Mouse (Mus musculus) midbrain, embryonic 10.5 days (tissue): Measurements from ENCODE around the gene Cacna1d. TPM values are rescaled to one million over a fixed set of nuclear protein-coding genes. Genes with fewer than 3 reads are reported as not detected.
A peak's percentile ranks its signal among the peaks of the same experiment; 100 is the strongest.

Source experiments
- DNase-seq: peaks from one replicate; pipeline ENCODE4 v3.0.0-alpha.2; 2017; ENCODE audit warnings: low spot score
- H3K27ac ChIP-seq: fragments of 300-500 bp; sonication (generic); replicated peaks from 2 replicates; pipeline ENCODE4 v1.5.1; 2016; ENCODE audit warnings: mild to moderate bottlenecking
- H3K27me3 ChIP-seq: fragments of 300-500 bp; sonication (generic); 2 replicates; pipeline ENCODE4 v1.6.1; 2016; ENCODE audit warnings: low read depth, mild to moderate bottlenecking; ENCODE audit not compliant: poor library complexity, severe bottlenecking
- H3K36me3 ChIP-seq: fragments of 300-500 bp; sonication (generic); 2 replicates; pipeline ENCODE4 v1.6.1; 2016; ENCODE audit warnings: mild to moderate bottlenecking, moderate library complexity
- H3K4me1 ChIP-seq: fragments of 300-500 bp; sonication (generic); 2 replicates; pipeline ENCODE4 v1.6.1; 2016
- H3K4me3 ChIP-seq: fragments of 300-500 bp; sonication (generic); 2 replicates; pipeline ENCODE4 v1.5.1; 2016; ENCODE audit warnings: mild to moderate bottlenecking, moderate library complexity
- H3K9me3 ChIP-seq: fragments of 300-500 bp; sonication (generic); replicated peaks from 2 replicates; pipeline ENCODE4 v1.6.1; 2016; ENCODE audit warnings: mild to moderate bottlenecking
- WGBS: fragments of 180-500 bp; shearing (Covaris S2); methylation state at CpG from one replicate; pipeline ENCODE4 v1.1.7; 2016; 5-methylcytosine and 5-hydroxymethylcytosine counted together
- polyA plus RNA-seq: library from polyadenylated mRNA; unstranded; fragments of >200 nt; fragmentation: Nextera tagmentation; extraction: Ambion mirVana; gene quantifications from 2 replicates; pipeline ENCODE4 v1.2.1, GENCODE M21; 2016

Cacna1d gene
- polyA plus RNA-seq, 1 experiment from 2014 or later: 0.90 TPM

DNA sequence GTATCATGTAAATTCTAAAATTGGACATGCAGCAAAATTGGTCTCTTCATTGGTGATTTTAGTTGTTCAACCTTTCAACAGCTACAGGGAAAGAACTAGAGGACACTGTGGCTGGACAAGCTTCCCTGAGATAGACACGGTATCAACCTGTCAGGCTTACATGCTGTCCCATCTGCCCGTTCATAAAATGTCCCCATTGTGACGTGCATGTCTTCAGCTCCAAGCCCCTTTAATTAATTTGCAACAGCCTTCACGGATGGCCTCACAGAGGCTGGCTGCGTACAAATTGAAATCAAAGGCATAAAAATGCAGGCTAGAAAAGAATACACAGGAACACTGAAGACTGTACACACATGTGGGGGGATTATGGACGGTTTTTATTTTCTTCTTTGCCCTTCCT is 185.0 kb downstream of the Cacna1d start:
- H3K9me3 ChIP-seq: no peaks in the 10 kb centered on the region
- H3K4me1 ChIP-seq: peaks cover 2% of the 10 kb centered on the region; the same call in 1 of the 2 replicates
- no peak overlapping the region for H3K27ac ChIP-seq
- DNase-seq: no peak
- WGBS: 84% methylated on average over 6 of the region's 6 CpGs
- no peaks in the 10 kb centered on the region for H3K27me3 ChIP-seq
- H3K4me3 ChIP-seq: no peak overlapping the region
- H3K36me3 ChIP-seq: no peaks in the 10 kb centered on the region

GRCm38 (mm10) chr14:30299946-30300345 is 191.3 kb downstream of the Cacna1d start:
- 86% methylated on average over 7 of the region's 7 CpGs for whole genome bisulfite sequencing
- no peaks in the 10 kb centered on the region for H3K36me3 ChIP-seq
- H3K27me3 ChIP-seq: no peaks in the 10 kb centered on the region
- no peak overlapping the region for H3K27ac ChIP-seq
- H3K9me3 ChIP-seq: no peaks in the 10 kb centered on the region
- no peaks in the 10 kb centered on the region for H3K4me1 ChIP-seq
- DNase-seq: no peak
- no peak overlapping the region for H3K4me3 ChIP-seq

DNA sequence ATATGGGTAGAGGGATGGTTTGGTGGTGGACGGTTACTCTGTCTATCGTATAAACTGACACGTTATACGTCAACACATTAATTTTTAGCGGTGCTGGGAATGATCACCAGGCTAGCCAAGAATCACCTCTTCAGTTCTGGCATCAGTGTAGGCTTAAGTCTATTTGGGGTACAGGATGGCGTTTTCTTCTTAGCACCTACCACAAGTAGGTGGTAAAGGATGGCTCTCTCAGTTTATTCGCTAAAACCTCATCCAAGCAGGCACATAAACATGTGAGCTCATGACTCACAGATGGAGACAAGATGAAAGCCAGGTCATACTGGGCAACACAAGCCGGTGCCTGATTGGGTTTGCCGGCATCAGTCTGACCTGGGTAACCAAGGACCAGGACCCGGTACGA is 193.8 kb downstream of the Cacna1d start:
- Histone ChIP-seq H3K27me3 (no peaks in the 10 kb centered on the region), H3K27ac (no peak overlapping the region), H3K4me3 (no peak overlapping the region), H3K4me1 (peaks cover 3% of the 10 kb centered on the region), H3K9me3 (no peaks in the 10 kb centered on the region), H3K36me3 (no peaks in the 10 kb centered on the region)
- DNase-seq: no peak
- 93% methylated on average over 11 of the region's 11 CpGs for WGBS

GRCm38 (mm10) chr14:30292135-30292463 is 199.2 kb downstream of the Cacna1d start:
- Histone ChIP-seq H3K27me3 (no peaks in the 10 kb centered on the region), H3K9me3 (no peaks in the 10 kb centered on the region), H3K4me3 (no peak overlapping the region), H3K4me1 (peaks cover 13% of the 10 kb centered on the region), H3K36me3 (no peaks in the 10 kb centered on the region), H3K27ac (no peak overlapping the region)
- WGBS: 25% methylated on average over 1 of the region's 1 CpGs
- no peak for DNase-seq

GRCm38 (mm10) chr14:30291389-30292134 is 199.7 kb downstream of the Cacna1d start:
- Histone ChIP-seq H3K27me3 (no peaks in the 10 kb centered on the region), H3K36me3 (no peaks in the 10 kb centered on the region), H3K4me1 (peaks cover 13% of the 10 kb centered on the region), H3K27ac (no peak overlapping the region), H3K9me3 (no peaks in the 10 kb centered on the region), H3K4me3 (no peak overlapping the region)
- no peak for DNase-seq
- WGBS: 78% methylated on average over 9 of the region's 9 CpGs

DNA sequence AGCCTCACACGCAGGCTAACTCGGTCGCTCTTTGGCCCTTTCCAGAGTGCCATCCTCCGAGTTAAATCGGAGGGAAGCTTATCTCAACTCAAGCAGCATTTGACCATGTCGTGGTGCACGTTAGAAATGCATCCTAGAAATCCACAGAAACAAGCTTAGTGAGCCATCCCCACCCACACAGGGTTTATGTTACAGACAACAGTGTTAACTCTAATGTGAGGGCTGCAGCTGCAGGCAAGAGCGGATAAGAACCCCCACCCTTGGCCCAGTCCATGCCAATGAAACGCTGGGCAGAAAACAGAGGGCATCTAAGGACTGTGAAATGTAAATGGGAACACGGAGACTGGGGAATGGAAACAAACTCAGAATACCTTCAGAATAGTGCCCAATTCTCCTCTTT is 206.8 kb downstream of the Cacna1d start:
- no peaks in the 10 kb centered on the region for H3K36me3 ChIP-seq
- no peak for DNase-seq
- H3K4me1 ChIP-seq: no peaks in the 10 kb centered on the region
- H3K9me3 ChIP-seq: no peaks in the 10 kb centered on the region
- 75% methylated on average over 10 of the region's 10 CpGs for WGBS
- H3K27ac ChIP-seq: no peak overlapping the region
- no peak overlapping the region for H3K4me3 ChIP-seq
- H3K27me3 ChIP-seq: no peaks in the 10 kb centered on the region

- Histone ChIP-seq H3K27me3 (no peaks in the 10 kb centered on the region), H3K9me3 (no peaks in the 10 kb centered on the region), H3K4me3 (no peak overlapping the region), H3K4me1 (no peaks in the 10 kb centered on the region), H3K27ac (no peak overlapping the region), H3K36me3 (no peaks in the 10 kb centered on the region)
- WGBS: 80% methylated on average over 10 of the region's 10 CpGs
- DNase-seq: no peak
Observed at GRCm38 (mm10) chr14:30284022-30284421, 207.2 kb downstream of the Cacna1d start.

- WGBS: 94% methylated on average over 9 of the region's 9 CpGs
- no peak for DNase-seq
- no peaks in the 10 kb centered on the region for H3K27me3 ChIP-seq
- no peak overlapping the region for H3K27ac ChIP-seq
- H3K4me3 ChIP-seq: no peak overlapping the region
- 0 out of 2 replicates have a peak, but pooled peaks cover 3% of the 10 kb centered on the region for H3K4me1 ChIP-seq
- H3K36me3 ChIP-seq: no peaks in the 10 kb centered on the region
- no peaks in the 10 kb centered on the region for H3K9me3 ChIP-seq
Observed at GRCm38 (mm10) chr14:30275572-30275971, 215.7 kb downstream of the Cacna1d start.

DNA sequence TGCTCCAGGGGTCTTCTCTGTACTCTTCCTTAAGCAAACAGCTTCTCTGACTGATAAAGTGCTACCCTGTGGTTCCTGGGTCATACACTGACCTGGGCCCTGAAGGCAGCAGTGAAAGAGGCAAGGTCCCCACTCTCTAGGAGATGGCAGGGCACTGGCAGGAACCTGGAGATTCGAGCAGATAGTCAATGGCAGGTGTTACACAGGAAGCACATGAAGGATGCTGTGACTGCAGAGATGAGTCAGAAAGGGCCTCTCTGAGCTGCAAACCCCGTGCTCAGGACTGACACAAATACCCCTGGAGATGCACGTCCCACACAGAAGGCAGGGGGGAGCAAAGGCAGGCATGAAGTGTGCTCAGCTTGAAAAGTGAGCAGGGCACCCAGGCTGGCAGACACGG is 218.3 kb downstream of the Cacna1d start:
- no peaks in the 10 kb centered on the region for H3K36me3 ChIP-seq
- WGBS: 82% methylated on average over 4 of the region's 4 CpGs
- H3K4me3 ChIP-seq: no peak overlapping the region
- no peaks in the 10 kb centered on the region for H3K9me3 ChIP-seq
- H3K27me3 ChIP-seq: no peaks in the 10 kb centered on the region
- H3K4me1 ChIP-seq: 0 out of 2 replicates have a peak, but pooled peaks cover under 1% of the 10 kb centered on the region
- no peak overlapping the region for H3K27ac ChIP-seq
- peak; percentile 9 for DNase-seq

DNA sequence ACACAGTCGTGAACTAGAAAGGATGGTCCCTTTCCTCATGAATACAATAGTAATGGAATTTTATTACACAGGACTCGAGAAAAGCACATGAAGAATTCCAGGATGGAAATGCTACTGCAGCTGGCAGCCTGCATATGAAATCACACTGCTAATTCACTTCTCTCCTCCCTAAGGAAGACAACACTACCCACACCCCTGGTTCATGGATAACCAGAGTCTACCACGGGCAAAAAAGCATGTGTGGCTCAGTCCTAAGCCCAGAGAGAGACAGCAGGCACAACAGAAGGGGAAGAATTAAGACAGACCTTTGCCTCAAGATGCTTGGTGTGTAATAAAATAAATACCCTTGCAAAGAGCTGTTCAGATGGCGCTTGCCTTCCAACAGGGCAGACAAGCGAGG is 218.7 kb downstream of the Cacna1d start:
- Histone ChIP-seq H3K9me3 (no peaks in the 10 kb centered on the region), H3K36me3 (no peaks in the 10 kb centered on the region), H3K27ac (no peak overlapping the region), H3K4me3 (no peak overlapping the region), H3K4me1 (no peaks in the 10 kb centered on the region), H3K27me3 (no peaks in the 10 kb centered on the region)
- WGBS: 86% methylated on average over 5 of the region's 5 CpGs
- no peak for DNase-seq

DNA sequence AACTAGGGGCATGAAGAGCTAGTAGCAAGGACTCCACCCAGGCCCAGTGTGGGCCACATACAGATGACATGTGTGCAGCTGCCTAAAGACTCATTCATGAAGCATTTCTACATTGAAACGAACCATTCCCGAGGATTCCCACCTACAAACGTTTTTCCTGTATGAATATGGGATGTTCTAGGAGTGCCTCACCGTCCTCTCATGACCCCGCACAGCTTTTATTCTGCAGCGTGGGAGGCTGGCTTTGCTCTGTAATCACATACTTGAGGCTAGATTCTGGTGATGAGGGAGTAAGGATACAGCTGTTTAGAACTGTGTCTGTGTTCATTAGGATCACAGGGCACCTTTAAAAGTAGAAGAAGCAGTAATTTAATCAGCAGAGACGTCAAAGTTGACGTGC is 219.4 kb downstream of the Cacna1d start:
- no peak for DNase-seq
- Histone ChIP-seq H3K4me3 (no peak overlapping the region), H3K9me3 (no peaks in the 10 kb centered on the region), H3K27me3 (no peaks in the 10 kb centered on the region), H3K27ac (no peak overlapping the region), H3K4me1 (no peaks in the 10 kb centered on the region), H3K36me3 (no peaks in the 10 kb centered on the region)
- WGBS: 91% methylated on average over 8 of the region's 8 CpGs

- H3K4me3 ChIP-seq: no peak overlapping the region
- no peak overlapping the region for H3K27ac ChIP-seq
- no peaks in the 10 kb centered on the region for H3K36me3 ChIP-seq
- H3K9me3 ChIP-seq: no peaks in the 10 kb centered on the region
- no peaks in the 10 kb centered on the region for H3K27me3 ChIP-seq
- DNase-seq: no peak
- 87% methylated on average over 5 of the region's 5 CpGs for WGBS
- H3K4me1 ChIP-seq: no peaks in the 10 kb centered on the region
Observed at GRCm38 (mm10) chr14:30270350-30270749, 220.9 kb downstream of the Cacna1d start.

GRCm38 (mm10) chr14:30265728-30266127 is 225.5 kb downstream of the Cacna1d start:
- Histone ChIP-seq H3K36me3 (no peaks in the 10 kb centered on the region), H3K27ac (no peak overlapping the region), H3K27me3 (no peaks in the 10 kb centered on the region), H3K4me3 (no peak overlapping the region), H3K9me3 (no peaks in the 10 kb centered on the region), H3K4me1 (no peaks in the 10 kb centered on the region)
- 78% methylated on average over 9 of the region's 9 CpGs for WGBS
- no peak for DNase-seq
